24 mouse cellular contexts compared by ENCODE assay signal in genomic region chr2:50197801-50198200, GRCm38 (mm10).
"Had no signal": no experiment of that assay in that cellular context is flagged by ENCODE, and none has a peak within 500 bp of the region (broad histone marks: within the 10 kb centered on the region; RNA-seq: fewer than 3 reads in every experiment).

No protein-coding gene starts in this region.

- H3K4me2 ChIP-seq: heart, embryonic 11.5 days; heart, embryonic 13.5 days; heart, embryonic 15.5 days; hindbrain, embryonic 14.5 days; intestine, embryonic 15.5 days; limb, embryonic 13.5 days; limb, embryonic 15.5 days; liver, embryonic 12.5 days had no signal

- H3K4me1 ChIP-seq: intestine, embryonic 15.5 days; limb, embryonic 15.5 days; liver, embryonic 12.5 days had no signal

- H3K9me3 ChIP-seq: heart, embryonic 13.5 days; heart, embryonic 15.5 days; intestine, embryonic 15.5 days; limb, embryonic 13.5 days; limb, embryonic 15.5 days; liver, embryonic 12.5 days had no signal

- H3K9ac ChIP-seq: heart, embryonic 13.5 days; heart, embryonic 15.5 days; hindbrain, embryonic 14.5 days; intestine, embryonic 15.5 days; limb, embryonic 13.5 days; limb, embryonic 15.5 days; liver, embryonic 12.5 days had no signal

- H3K4me3 ChIP-seq: heart, adult 2 months; heart, embryonic 13.5 days; heart, embryonic 15.5 days; intestine, embryonic 15.5 days; layer of hippocampus, adult 2 months; limb, embryonic 13.5 days; limb, embryonic 15.5 days; liver, embryonic 12.5 days had no signal

- H3K27me3 ChIP-seq: heart, embryonic 13.5 days; heart, embryonic 15.5 days; intestine, embryonic 15.5 days; limb, embryonic 13.5 days; limb, embryonic 15.5 days; liver, embryonic 12.5 days had no signal

- DNase-seq: gastrocnemius, postnatal 14 days; gastrocnemius, postnatal 36 days; heart, adult 2 months; heart, postnatal 14 days; heart, postnatal 36 days; kidney, adult 18-20 months; kidney, adult 8-10 months; kidney, postnatal 10 days; kidney, postnatal 25 days; kidney, postnatal 4 days; layer of hippocampus, postnatal 36 days; left cerebral cortex, postnatal 4 days had no signal

- H3K36me3 ChIP-seq: heart, embryonic 13.5 days; heart, embryonic 15.5 days; intestine, embryonic 15.5 days; limb, embryonic 13.5 days; limb, embryonic 15.5 days; liver, embryonic 12.5 days had no signal

- ATAC-seq: hindbrain, embryonic 16.5 days; inflammation-experienced regulatory T-cells, adult 6 months; intestine, embryonic 15.5 days; intestine, postnatal 0 days; liver, embryonic 12.5 days had no signal

- H3K27ac ChIP-seq: heart, adult 2 months; heart, embryonic 13.5 days; heart, embryonic 15.5 days; hindbrain, embryonic 14.5 days; intestine, embryonic 15.5 days; layer of hippocampus, adult 2 months; limb, embryonic 13.5 days; limb, embryonic 15.5 days; liver, embryonic 12.5 days had no signal
